Mouse (Mus musculus): ENCODE measurements around the gene Sipa1l1. TPM values are rescaled to one million over a fixed set of nuclear protein-coding genes. Genes with fewer than 3 reads are reported as not detected.

The Sipa1l1 gene
- total RNA-seq (2023; ENCODE audit: inconsistent age) = 66.3 to 76.7 TPM (median 71.9 TPM) in 4 replicates

GRCm38 (mm10) chr12:82168820-82169533, at the start of gene Sipa1l1:
Gene Sipa1l1, plus strand, starts transcription at chr12:82169320.

